ENCODE assay signal across 8 mouse cellular contexts in the genomic region with DNA sequence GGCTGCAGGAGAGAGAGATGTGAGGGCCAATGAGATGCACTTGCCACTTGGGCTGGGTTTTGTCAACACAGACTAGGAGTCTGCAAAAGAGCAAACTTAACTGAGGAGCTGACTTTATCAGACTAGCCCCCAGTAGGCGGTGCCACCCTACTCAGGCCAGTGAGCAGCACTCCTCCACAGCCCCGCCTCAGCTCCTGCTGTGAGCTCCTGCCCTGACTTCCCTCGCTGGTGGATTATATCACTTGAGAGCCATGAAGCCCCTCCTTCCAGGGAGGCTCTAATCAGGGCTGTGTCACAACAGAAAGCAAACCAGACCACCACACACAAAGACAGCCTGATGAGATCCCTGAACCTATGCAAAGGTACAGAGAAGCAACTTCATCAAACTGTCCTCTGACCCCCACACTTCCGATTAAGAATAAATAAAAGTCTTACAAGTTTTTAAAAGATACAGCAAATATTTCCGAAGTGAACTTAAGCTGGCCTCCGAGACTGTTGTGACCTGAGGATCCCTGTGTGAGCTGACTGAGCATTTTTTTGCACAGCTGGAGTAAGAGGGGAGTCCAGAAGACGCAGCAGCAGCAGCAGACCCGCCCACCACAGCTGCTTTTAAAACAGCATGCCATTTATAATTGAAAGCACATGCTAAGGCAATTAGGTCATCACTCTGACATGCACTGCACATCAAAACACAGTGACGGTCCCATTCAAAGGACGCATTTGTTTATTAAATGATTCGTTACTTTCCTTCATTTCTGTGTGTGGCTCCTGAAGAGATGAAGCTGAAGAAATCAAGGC. TPM values are rescaled to one million over a fixed set of nuclear protein-coding genes. Genes with fewer than 3 reads are reported as not detected.
DNase-seq lines count a peak whose midpoint lies in the region; ATAC-seq and TF ChIP-seq lines count a peak whose summit lies in the region.

No protein-coding gene starts in this region.

- intact Hi-C loops in heart, postnatal 10 days (cut with DNase I), result no loop called here

- no peaks in the 10 kb centered on the region for H3K27me3 ChIP-seq in hindbrain, embryonic 10.5 days (ENCODE audit: insufficient read depth, poor library complexity, severe bottlenecking)
- no peaks in the 10 kb centered on the region for H3K27me3 ChIP-seq in hindbrain, postnatal 0 days (ENCODE audit: insufficient read depth, low read length)
- H3K27me3 ChIP-seq in forebrain, embryonic 11.5 days (ENCODE audit: control insufficient read depth, insufficient read depth, low read length), result no peaks in the 10 kb centered on the region
- H3K27me3 ChIP-seq in limb, embryonic 12.5 days, result no peaks in the 10 kb centered on the region
- no peaks in the 10 kb centered on the region for H3K27me3 ChIP-seq in midbrain, embryonic 14.5 days (ENCODE audit: control insufficient read depth, insufficient read depth, low read length)

- peaks cover 48% of the 10 kb centered on the region for H3K36me3 ChIP-seq in hindbrain, embryonic 10.5 days
- peaks cover 9% of the 10 kb centered on the region; the same call in 1 of the 2 replicates for H3K36me3 ChIP-seq in hindbrain, postnatal 0 days (ENCODE audit: insufficient read depth, low read length)
- H3K36me3 ChIP-seq in forebrain, embryonic 11.5 days (ENCODE audit: control insufficient read depth, insufficient read depth, low read length), result no peaks in the 10 kb centered on the region
- H3K36me3 ChIP-seq in limb, embryonic 12.5 days, result peaks cover 35% of the 10 kb centered on the region; the same call in 1 of the 2 replicates
- H3K36me3 ChIP-seq in midbrain, embryonic 14.5 days (ENCODE audit: control insufficient read depth, insufficient read depth, low read length), result peaks cover 16% of the 10 kb centered on the region; the same call in 1 of the 2 replicates

- no peak overlapping the region for H3K4me2 ChIP-seq in hindbrain, postnatal 0 days (ENCODE audit: low read depth, low read length)
- 0 out of 2 replicates have a peak overlapping the region, but pooled peaks have one; percentile 11 for H3K4me2 ChIP-seq in forebrain, embryonic 11.5 days (ENCODE audit: low read depth, low read length, severe bottlenecking)
- peak overlapping the region; percentile 26 for H3K4me2 ChIP-seq in limb, embryonic 12.5 days
- no peak overlapping the region for H3K4me2 ChIP-seq in midbrain, embryonic 14.5 days (ENCODE audit: low read length)

- peaks cover 40% of the 10 kb centered on the region for H3K4me1 ChIP-seq in hindbrain, embryonic 10.5 days (replicated peaks)
- H3K4me1 ChIP-seq in hindbrain, postnatal 0 days (ENCODE audit: insufficient read depth, low read length), result 0 out of 2 replicates have a peak, but pooled peaks cover 6% of the 10 kb centered on the region
- peaks cover 21% of the 10 kb centered on the region for H3K4me1 ChIP-seq in forebrain, embryonic 11.5 days (replicated peaks; ENCODE audit: control insufficient read depth, insufficient read depth, low read length)
- peaks cover 44% of the 10 kb centered on the region for H3K4me1 ChIP-seq in limb, embryonic 12.5 days (replicated peaks)
- peaks cover 12% of the 10 kb centered on the region for H3K4me1 ChIP-seq in midbrain, embryonic 14.5 days (ENCODE audit: control insufficient read depth, insufficient read depth, low read length)

- H3K4me3 ChIP-seq in hindbrain, embryonic 10.5 days, result peak overlapping the region; percentile 25; the same call in 1 of the 2 replicates
- H3K4me3 ChIP-seq in hindbrain, postnatal 0 days (ENCODE audit: low read length), result no peak overlapping the region
- no peak overlapping the region for H3K4me3 ChIP-seq in forebrain, embryonic 11.5 days (ENCODE audit: low read depth, low read length)
- no peak overlapping the region for H3K4me3 ChIP-seq in limb, embryonic 12.5 days (replicated peaks)
- no peak overlapping the region for H3K4me3 ChIP-seq in midbrain, embryonic 14.5 days (replicated peaks; ENCODE audit: low read depth, low read length)

- H3K9ac ChIP-seq in hindbrain, postnatal 0 days (replicated peaks; ENCODE audit: low read length), result no peak overlapping the region
- no peak overlapping the region for H3K9ac ChIP-seq in forebrain, embryonic 11.5 days (ENCODE audit: low read length)
- no peak overlapping the region for H3K9ac ChIP-seq in limb, embryonic 12.5 days (replicated peaks)
- no peak overlapping the region for H3K9ac ChIP-seq in midbrain, embryonic 14.5 days (replicated peaks; ENCODE audit: low read length)

- 0 out of 2 replicates have a peak overlapping the region, but pooled peaks have one; percentile 40 for H3K27ac ChIP-seq in hindbrain, embryonic 10.5 days
- no peak overlapping the region for H3K27ac ChIP-seq in hindbrain, postnatal 0 days
- H3K27ac ChIP-seq in forebrain, embryonic 11.5 days (ENCODE audit: low read depth, low read length), result peak overlapping the region; percentile 6; the same call in 1 of the 2 replicates
- peak overlapping the region; percentile 41; the same call in 1 of the 2 replicates for H3K27ac ChIP-seq in limb, embryonic 12.5 days
- no peak overlapping the region for H3K27ac ChIP-seq in midbrain, embryonic 14.5 days (replicated peaks; ENCODE audit: low read depth, low read length)

- no peak for TF ChIP-seq CTCF in hindbrain, postnatal 0 days (IDR thresholded peaks at IDR 0.05; ENCODE audit: low read depth)

- no peak for ATAC-seq in hindbrain, postnatal 0 days
- peak; percentile 60 for ATAC-seq in forebrain, embryonic 11.5 days (replicated peaks; ENCODE audit: low FRiP score)
- peak; percentile 86 for ATAC-seq in limb, embryonic 12.5 days (ENCODE audit: insufficient number of reproducible peaks, insufficient read depth, low FRiP score, low TSS enrichment, low read depth)
- ATAC-seq in midbrain, embryonic 14.5 days (ENCODE audit: low FRiP score, low TSS enrichment), result no peak

- DNase-seq in hindbrain, embryonic 10.5 days (ENCODE audit: low spot score), result peak; percentile 37
- DNase-seq in hindbrain, postnatal 0 days (ENCODE audit: low spot score), result no peak
- DNase-seq in forebrain, embryonic 11.5 days (ENCODE audit: low spot score), result peak; percentile 65
- peak; percentile 73 for DNase-seq in heart, postnatal 10 days
- DNase-seq in midbrain, embryonic 14.5 days, result peak; percentile 31
- no peak for DNase-seq in right cerebral cortex, adult 2 months (ENCODE audit: low spot score in 2 of 2)
- DNase-seq in thymus, postnatal 10 days (ENCODE audit: low spot score in 2 of 2), result no peak

- H3K9me3 ChIP-seq in hindbrain, embryonic 10.5 days, result no peaks in the 10 kb centered on the region
- H3K9me3 ChIP-seq in hindbrain, postnatal 0 days (ENCODE audit: low read length), result no peaks in the 10 kb centered on the region
- H3K9me3 ChIP-seq in forebrain, embryonic 11.5 days (ENCODE audit: control insufficient read depth, low read length), result no peaks in the 10 kb centered on the region
- no peaks in the 10 kb centered on the region for H3K9me3 ChIP-seq in limb, embryonic 12.5 days
- no peaks in the 10 kb centered on the region for H3K9me3 ChIP-seq in midbrain, embryonic 14.5 days (ENCODE audit: control insufficient read depth, low read length)

- 22% methylated on average over 11 of the region's 11 CpGs for WGBS in hindbrain, embryonic 10.5 days
- 26% methylated on average over 11 of the region's 11 CpGs for WGBS in hindbrain, postnatal 0 days
- WGBS in forebrain, embryonic 11.5 days, result 18% methylated on average over 11 of the region's 11 CpGs
- 13% methylated on average over 11 of the region's 11 CpGs for WGBS in limb, embryonic 12.5 days
- WGBS in midbrain, embryonic 14.5 days, result 19% methylated on average over 11 of the region's 11 CpGs

RNA-seq across cellular contexts. Expression of gene Snx6, which starts 6.0 kb away (rescaled TPM):
- 182 and 191 TPM in 2 replicates for polyA plus RNA-seq in hindbrain, embryonic 10.5 days (2016; fragmentation: Nextera tagmentation; extraction: Ambion mirVana)
- total RNA-seq in hindbrain, postnatal 0 days (2014; rRNA removed), result 55.4 and 57.6 TPM in 2 replicates
- polyA plus RNA-seq in hindbrain, postnatal 0 days (2015; fragmentation: Nextera tagmentation; extraction: Ambion mirVana), result 141 and 150 TPM in 2 replicates
- polyA plus RNA-seq in forebrain, embryonic 11.5 days (2014; fragmentation: Nextera tagmentation; extraction: Ambion mirVana), result 206 and 226 TPM in 2 replicates
- total RNA-seq in heart, postnatal 10 days (2021), result 10 to 100 TPM; 49.7 to 52.9 TPM
- polyA plus RNA-seq in limb, embryonic 12.5 days (2016; fragmentation: Nextera tagmentation; extraction: Ambion mirVana), result 200 and 211 TPM in 2 replicates
- polyA plus RNA-seq in midbrain, embryonic 14.5 days (2014; fragmentation: Nextera tagmentation; extraction: Ambion mirVana), result 156 and 175 TPM in 2 replicates

Comparison
In these comparisons a context has a peak if more than half of its experiments do, and no peak if none do; other contexts are left out.
1. DNase-seq: peak in hindbrain, embryonic 10.5 days (single experiment), forebrain, embryonic 11.5 days (single experiment), heart, postnatal 10 days (2 of 2) and midbrain, embryonic 14.5 days (single experiment); none in hindbrain, postnatal 0 days (single experiment), right cerebral cortex, adult 2 months (0 of 2) and thymus, postnatal 10 days (0 of 2).
2. H3K27ac ChIP-seq: peak in hindbrain, embryonic 10.5 days (single experiment), forebrain, embryonic 11.5 days (single experiment) and limb, embryonic 12.5 days (single experiment); none in hindbrain, postnatal 0 days (single experiment) and midbrain, embryonic 14.5 days (single experiment).
3. ATAC-seq: peak in forebrain, embryonic 11.5 days (single experiment) and limb, embryonic 12.5 days (single experiment); none in hindbrain, postnatal 0 days (single experiment) and midbrain, embryonic 14.5 days (single experiment).
4. H3K4me2 ChIP-seq: peak in forebrain, embryonic 11.5 days (single experiment) and limb, embryonic 12.5 days (single experiment); none in hindbrain, postnatal 0 days (single experiment) and midbrain, embryonic 14.5 days (single experiment).